Mouse (Mus musculus) right cerebral cortex, adult 2 months (tissue): ENCODE data around the gene Fam43b.

Source experiments
- DNase-seq, 2 experiments: peaks; one replicate each; pipeline ENCODE4 v3.0.0; 2021 to 2022; ENCODE audit warnings: low spot score in 2 of 2

Fam43b gene

GRCm38 (mm10) chr4:138395087-138395970 is 999 bp downstream of the Fam43b start:
- peak; percentile 54 to 62 for DNase-seq

- peak; percentile 28 to 31 for DNase-seq
Measured at GRCm38 (mm10) chr4:138393703-138394102, 2.6 kb downstream of the Fam43b start.

- DNase-seq: no peak
Measured at GRCm38 (mm10) chr4:138383789-138384188, 12.5 kb downstream of the Fam43b start.

- DNase-seq: no peak
Measured at GRCm38 (mm10) chr4:138382462-138382861, 13.9 kb downstream of the Fam43b start.

GRCm38 (mm10) chr4:138380132-138380689 is 16.1 kb downstream of the Fam43b start:
- DNase-seq: peak in 1 of 2 experiments; percentile 19

GRCm38 (mm10) chr4:138379091-138379840 is 17.1 kb downstream of the Fam43b start:
- peak; percentile 65 to 81 for DNase-seq

GRCm38 (mm10) chr4:138377526-138377925 is 18.8 kb downstream of the Fam43b start:
- peak; percentile 62 to 70 for DNase-seq

GRCm38 (mm10) chr4:138375117-138375516 is 21.2 kb downstream of the Fam43b start:
- no peak for DNase-seq

- peak in 1 of 2 experiments; percentile 36 for DNase-seq
Measured at GRCm38 (mm10) chr4:138370996-138371516, 25.3 kb downstream of the Fam43b start.

GRCm38 (mm10) chr4:138368498-138369260 is 27.6 kb downstream of the Fam43b start:
- DNase-seq: no peak

- DNase-seq: peak in 1 of 2 experiments; percentile 33
Measured at GRCm38 (mm10) chr4:138367641-138368497, 28.5 kb downstream of the Fam43b start, which contains the start of gene Cda. Cda (minus strand) TSS chr4:138367992.

GRCm38 (mm10) chr4:138366561-138366960 is 29.8 kb downstream of the Fam43b start:
- DNase-seq: no peak

- no peak for DNase-seq
Measured at GRCm38 (mm10) chr4:138363511-138363910, 32.8 kb downstream of the Fam43b start.

GRCm38 (mm10) chr4:138362883-138363282 is 33.4 kb downstream of the Fam43b start:
- no peak for DNase-seq

GRCm38 (mm10) chr4:138361370-138361821 is 34.9 kb downstream of the Fam43b start:
- peak; percentile 24 to 49 for DNase-seq

GRCm38 (mm10) chr4:138358176-138358575 is 38.2 kb downstream of the Fam43b start:
- no peak for DNase-seq

- no peak for DNase-seq
Measured at GRCm38 (mm10) chr4:138356551-138356950, 39.8 kb downstream of the Fam43b start.

GRCm38 (mm10) chr4:138356141-138356540 is 40.2 kb downstream of the Fam43b start:
- no peak for DNase-seq

GRCm38 (mm10) chr4:138355496-138355895 is 40.8 kb downstream of the Fam43b start:
- DNase-seq: no peak
